ENCODE assay signal across 16 mouse cellular contexts in the genomic region with DNA sequence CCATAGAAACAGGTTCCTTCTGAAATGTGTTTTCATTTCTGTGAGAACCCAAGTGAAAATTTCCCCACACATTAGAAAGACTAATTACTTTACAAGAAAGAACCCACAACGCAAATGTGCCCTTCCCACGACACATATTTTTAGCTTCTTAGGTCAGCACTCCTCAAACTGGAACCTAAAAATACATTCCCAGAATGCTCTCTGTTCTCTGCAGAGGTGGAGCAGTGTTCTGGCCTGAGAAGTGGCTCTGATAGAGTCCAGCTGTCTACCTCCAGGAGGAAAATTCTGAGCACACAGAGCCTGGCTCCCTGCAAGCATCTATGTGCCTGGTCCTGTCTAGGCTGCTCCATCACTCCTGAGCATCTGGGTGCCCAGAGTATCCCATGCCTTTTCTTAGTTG.
DNase-seq lines count a peak whose midpoint lies in the region; ATAC-seq and TF ChIP-seq lines count a peak whose summit lies in the region.
"Had no signal": no experiment of that assay in that cellular context is flagged by ENCODE, and none has a peak within 500 bp of the region (broad histone marks: within the 10 kb centered on the region; RNA-seq: fewer than 3 reads in every experiment).

No protein-coding gene starts in this region.

- H3K36me3 ChIP-seq in kidney, postnatal 0 days (ENCODE audit: insufficient read depth, low read length): no peaks in the 10 kb centered on the region
- H3K36me3 ChIP-seq in heart, embryonic 14.5 days (ENCODE audit: control insufficient read depth, insufficient read depth, low read length): no peaks in the 10 kb centered on the region
- H3K36me3 ChIP-seq in lung, embryonic 16.5 days (ENCODE audit: control insufficient read depth, insufficient read depth, low read length): no peaks in the 10 kb centered on the region
- H3K36me3 ChIP-seq in hindbrain, embryonic 11.5 days (ENCODE audit: control insufficient read depth, insufficient read depth, low read length): no peaks in the 10 kb centered on the region
- H3K36me3 ChIP-seq: G1E; neural tube, embryonic 12.5 days had no signal

- no peak overlapping the region for H3K27ac ChIP-seq in kidney, postnatal 0 days
- peak overlapping the region in 1 of 2 experiments; percentile 14; a peak in 1 of 4 replicates for H3K27ac ChIP-seq in heart, embryonic 14.5 days (replicated peaks in 1 of 2; ENCODE audit: control insufficient read depth in 1 of 2, insufficient read depth in 1 of 2, low read depth in 2 of 2, low read length in 2 of 2)
- no peak overlapping the region for H3K27ac ChIP-seq in lung, embryonic 16.5 days (ENCODE audit: low read length)
- H3K27ac ChIP-seq in hindbrain, embryonic 11.5 days (ENCODE audit: low read depth, low read length): no peak overlapping the region
- H3K27ac ChIP-seq: gastrocnemius, adult 2 months; hindbrain, embryonic 14.5 days; neural tube, embryonic 12.5 days had no signal

- TF ChIP-seq CTCF in kidney, postnatal 0 days (IDR thresholded peaks at IDR 0.05; ENCODE audit: low read depth): no peak

- H3K4me3 ChIP-seq in kidney, postnatal 0 days (replicated peaks; ENCODE audit: low read depth, low read length): no peak overlapping the region
- H3K4me3 ChIP-seq in heart, embryonic 14.5 days (ENCODE audit: control insufficient read depth in 1 of 2, insufficient read depth in 1 of 2, low read depth in 1 of 2, low read length in 2 of 2): no peak overlapping the region
- no peak overlapping the region for H3K4me3 ChIP-seq in lung, embryonic 16.5 days (ENCODE audit: low read length)
- no peak overlapping the region for H3K4me3 ChIP-seq in hindbrain, embryonic 11.5 days (ENCODE audit: low read depth, low read length)
- H3K4me3 ChIP-seq: gastrocnemius, adult 2 months; neural tube, embryonic 12.5 days had no signal

- H3K4me1 ChIP-seq in kidney, postnatal 0 days (replicated peaks; ENCODE audit: insufficient read depth, low read length): no peaks in the 10 kb centered on the region
- H3K4me1 ChIP-seq in heart, embryonic 14.5 days (ENCODE audit: control insufficient read depth in 2 of 2, insufficient read depth in 2 of 2, low read length in 2 of 2): peaks cover 2 to 9% of the 10 kb centered on the region in 2 experiments
- H3K4me1 ChIP-seq in lung, embryonic 16.5 days (replicated peaks; ENCODE audit: control insufficient read depth, insufficient read depth, low read length): no peaks in the 10 kb centered on the region
- H3K4me1 ChIP-seq in hindbrain, embryonic 11.5 days (replicated peaks; ENCODE audit: control insufficient read depth, insufficient read depth, low read length): no peaks in the 10 kb centered on the region
- H3K4me1 ChIP-seq: neural tube, embryonic 12.5 days had no signal

- no peaks in the 10 kb centered on the region for H3K27me3 ChIP-seq in kidney, postnatal 0 days (ENCODE audit: insufficient read depth, low read length)
- H3K27me3 ChIP-seq in heart, embryonic 14.5 days (ENCODE audit: control insufficient read depth, insufficient read depth, low read length): no peaks in the 10 kb centered on the region
- H3K27me3 ChIP-seq in lung, embryonic 16.5 days (ENCODE audit: control insufficient read depth, insufficient read depth, low read depth, low read length): no peaks in the 10 kb centered on the region
- no peaks in the 10 kb centered on the region for H3K27me3 ChIP-seq in hindbrain, embryonic 11.5 days (ENCODE audit: control insufficient read depth, insufficient read depth, low read length)
- H3K27me3 ChIP-seq: neural tube, embryonic 12.5 days had no signal

- no peak overlapping the region for H3K4me2 ChIP-seq in kidney, postnatal 0 days (ENCODE audit: low read length)
- no peak overlapping the region for H3K4me2 ChIP-seq in heart, embryonic 14.5 days (ENCODE audit: low read length)
- H3K4me2 ChIP-seq in lung, embryonic 16.5 days (ENCODE audit: low read depth, low read length): no peak overlapping the region
- H3K4me2 ChIP-seq in hindbrain, embryonic 11.5 days (replicated peaks; ENCODE audit: low read depth, low read length): no peak overlapping the region
- H3K4me2 ChIP-seq: hindbrain, embryonic 14.5 days; liver, embryonic 11.5 days; neural tube, embryonic 12.5 days had no signal

- no peaks in the 10 kb centered on the region for H3K9me3 ChIP-seq in kidney, postnatal 0 days (replicated peaks; ENCODE audit: low read length)
- no peaks in the 10 kb centered on the region for H3K9me3 ChIP-seq in heart, embryonic 14.5 days (ENCODE audit: control insufficient read depth, low read length)
- H3K9me3 ChIP-seq in lung, embryonic 16.5 days (ENCODE audit: control insufficient read depth, low read length): no peaks in the 10 kb centered on the region
- H3K9me3 ChIP-seq in hindbrain, embryonic 11.5 days (ENCODE audit: control insufficient read depth, low read length): no peaks in the 10 kb centered on the region
- H3K9me3 ChIP-seq: neural tube, embryonic 12.5 days had no signal

- no peak overlapping the region for H3K9ac ChIP-seq in kidney, postnatal 0 days (ENCODE audit: low read depth, low read length)
- H3K9ac ChIP-seq in heart, embryonic 14.5 days (ENCODE audit: low read length): no peak overlapping the region
- H3K9ac ChIP-seq in lung, embryonic 16.5 days (ENCODE audit: low read length): no peak overlapping the region
- no peak overlapping the region for H3K9ac ChIP-seq in hindbrain, embryonic 11.5 days (ENCODE audit: low read depth, low read length)
- H3K9ac ChIP-seq: hindbrain, embryonic 14.5 days; neural tube, embryonic 12.5 days had no signal

- 37% methylated on average over 2 of the region's 2 CpGs for WGBS in kidney, postnatal 0 days
- 17% methylated on average over 2 of the region's 2 CpGs for WGBS in heart, embryonic 14.5 days
- WGBS in lung, embryonic 16.5 days: 33% methylated on average over 2 of the region's 2 CpGs
- WGBS in hindbrain, embryonic 11.5 days: 88% methylated on average over 2 of the region's 2 CpGs

- peak; percentile 27 for DNase-seq in kidney, postnatal 0 days (ENCODE audit: low spot score)
- no peak for DNase-seq in kidney, postnatal 10 days
- DNase-seq in brain, adult 2 months (ENCODE audit: low read depth, low spot score): peak; percentile 83
- DNase-seq in adipocyte (ENCODE audit: low spot score): no peak
- no peak for DNase-seq in hindbrain, embryonic 11.5 days (ENCODE audit: low spot score)
- no peak for DNase-seq in cerebellum, adult 9-11 months
- DNase-seq: adrenal gland, postnatal 36 days; gastrocnemius, adult 2 months; kidney, adult 11 months had no signal

- ATAC-seq in kidney, postnatal 0 days (replicated peaks; ENCODE audit: low FRiP score, low read depth): no peak
- peak; percentile 73 for ATAC-seq in heart, embryonic 14.5 days (ENCODE audit: insufficient number of reproducible peaks, insufficient read depth, low FRiP score, low read depth)
- 0 out of 2 replicates have a peak, but pooled peaks have one; percentile 34 for ATAC-seq in lung, embryonic 16.5 days (ENCODE audit: low read depth)
- no peak for ATAC-seq in hindbrain, embryonic 11.5 days (ENCODE audit: low FRiP score)
- ATAC-seq: midbrain, embryonic 16.5 days had no signal

Comparison
In these comparisons a context has a peak if more than half of its experiments do, and no peak if none do; other contexts are left out.
1. DNase-seq: peak in kidney, postnatal 0 days (single experiment) and brain, adult 2 months (single experiment); none in kidney, postnatal 10 days (single experiment), adipocyte (single experiment), hindbrain, embryonic 11.5 days (single experiment) and cerebellum, adult 9-11 months (single experiment).
2. ATAC-seq: peak in heart, embryonic 14.5 days (single experiment) and lung, embryonic 16.5 days (single experiment); none in kidney, postnatal 0 days (single experiment) and hindbrain, embryonic 11.5 days (single experiment).